In genomic region chr2:151996229-151997189, GRCm38 (mm10) we compare ENCODE assay signal across 9 mouse cellular contexts. TPM values are rescaled to one million over a fixed set of nuclear protein-coding genes. Genes with fewer than 3 reads are reported as not detected.
DNase-seq lines count a peak whose midpoint lies in the region; ATAC-seq and TF ChIP-seq lines count a peak whose summit lies in the region.
"Had no signal": no experiment of that assay in that cellular context is flagged by ENCODE, and none has a peak within 500 bp of the region (broad histone marks: within the 10 kb centered on the region; RNA-seq: fewer than 3 reads in every experiment).

Gene Slc52a3 (plus strand): TSS chr2:151996511.

- no peaks in the 10 kb centered on the region for H3K36me3 ChIP-seq in CH12.LX (replicated peaks in 1 of 2; ENCODE audit: control insufficient read depth in 1 of 2, insufficient read depth in 1 of 2, low read length in 1 of 2)
- H3K36me3 ChIP-seq in forebrain, embryonic 12.5 days (replicated peaks) = no peaks in the 10 kb centered on the region
- H3K36me3 ChIP-seq in heart, postnatal 0 days (replicated peaks; ENCODE audit: control insufficient read depth, insufficient read depth, low read length) = no peaks in the 10 kb centered on the region
- no peaks in the 10 kb centered on the region for H3K36me3 ChIP-seq in liver, postnatal 0 days (replicated peaks; ENCODE audit: insufficient read depth, low read length)
- H3K36me3 ChIP-seq in thymus, adult 2 months (ENCODE audit: control insufficient read depth, insufficient read depth, low read length) = no peaks in the 10 kb centered on the region

- peak within 1 kb of the TSS in 1 of 3 experiments; percentile 2 for H3K4me3 ChIP-seq in CH12.LX (replicated peaks in 1 of 3; ENCODE audit: low read depth in 2 of 3, low read length in 2 of 3, poor library complexity in 1 of 3)
- no peak within 1 kb of the TSS; the same call in 1 of the 2 replicates for H3K4me3 ChIP-seq in forebrain, embryonic 12.5 days (replicated peaks)
- H3K4me3 ChIP-seq in heart, postnatal 0 days (ENCODE audit: low read depth, low read length) = peak within 1 kb of the TSS; percentile 24
- H3K4me3 ChIP-seq in liver, postnatal 0 days (ENCODE audit: low read depth, low read length) = peak within 1 kb of the TSS; percentile 36
- H3K4me3 ChIP-seq in olfactory bulb, adult 2 months (ENCODE audit: insufficient read depth, low read depth, low read length) = no peak within 1 kb of the TSS
- peak within 1 kb of the TSS; percentile 0; the same call in 1 of the 2 replicates for H3K4me3 ChIP-seq in thymus, adult 2 months (ENCODE audit: control insufficient read depth, insufficient read depth, low read length)

- H3K4me1 ChIP-seq in CH12.LX (ENCODE audit: control insufficient read depth in 1 of 2, insufficient read depth in 2 of 2) = peaks cover 7 to 37% of the 10 kb centered on the region in 2 experiments
- peaks cover 16% of the 10 kb centered on the region for H3K4me1 ChIP-seq in forebrain, embryonic 12.5 days
- H3K4me1 ChIP-seq in heart, postnatal 0 days (ENCODE audit: control insufficient read depth, insufficient read depth) = 0 out of 2 replicates have a peak, but pooled peaks cover 8% of the 10 kb centered on the region
- H3K4me1 ChIP-seq in liver, postnatal 0 days (ENCODE audit: insufficient read depth) = peaks cover 15% of the 10 kb centered on the region
- H3K4me1 ChIP-seq in olfactory bulb, adult 2 months (ENCODE audit: control insufficient read depth, insufficient read depth, low read length) = 0 out of 2 replicates have a peak, but pooled peaks cover 2% of the 10 kb centered on the region
- peaks cover 11% of the 10 kb centered on the region for H3K4me1 ChIP-seq in thymus, adult 2 months (replicated peaks; ENCODE audit: control insufficient read depth, insufficient read depth, low read length)

- no peaks in the 10 kb centered on the region for H3K79me2 ChIP-seq in CH12.LX (replicated peaks; ENCODE audit: control insufficient read depth, extremely low read depth, insufficient read depth, poor library complexity, severe bottlenecking)

- ATAC-seq in forebrain, embryonic 12.5 days (ENCODE audit: low FRiP score) = peak; percentile 50; the same call in 1 of the 2 replicates
- peak; percentile 71; the same call in 1 of the 2 replicates for ATAC-seq in heart, postnatal 0 days (ENCODE audit: insufficient read depth, low read depth)
- ATAC-seq in liver, postnatal 0 days = peak; percentile 67

- peak; percentile 82 to 89 for TF ChIP-seq CTCF in CH12.LX (conservative IDR thresholded peaks at IDR 0.05 in 1 of 2, IDR thresholded peaks at IDR 0.05 in 1 of 2; ENCODE audit: low read depth in 2 of 2, low read length in 2 of 2)
- TF ChIP-seq CTCF in heart, postnatal 0 days (IDR thresholded peaks at IDR 0.05; ENCODE audit: low read depth) = peak; percentile 86
- peak; percentile 98 for TF ChIP-seq CTCF in liver, postnatal 0 days (IDR thresholded peaks at IDR 0.05; ENCODE audit: low read depth)
- peak; percentile 97 for TF ChIP-seq CTCF in olfactory bulb, adult 2 months (IDR thresholded peaks at IDR 0.05; ENCODE audit: insufficient read depth, low read depth, low read length)
- peak; percentile 99 for TF ChIP-seq CTCF in thymus, adult 2 months (IDR thresholded peaks at IDR 0.05; ENCODE audit: borderline replicate concordance, control insufficient read depth, extremely low read depth, insufficient read depth, low read length, poor library complexity)

- no peak for TF ChIP-seq POLR2A in CH12.LX (IDR thresholded peaks at IDR 0.05; ENCODE audit: low read depth, low read length)
- no peak for TF ChIP-seq POLR2A in olfactory bulb, adult 2 months (IDR thresholded peaks at IDR 0.05; ENCODE audit: insufficient read depth, low read depth, low read length)
- TF ChIP-seq POLR2A in thymus, adult 2 months (IDR thresholded peaks at IDR 0.05; ENCODE audit: control insufficient read depth, extremely low read depth, insufficient read depth, low read length, poor library complexity) = no peak

- DNase-seq in CH12.LX (ENCODE audit: extremely low read depth) = peak; percentile 77
- DNase-seq in c-Kit-positive CD71-positive TER-119-positive erythroid progenitor cells, embryonic 14.5 days (ENCODE audit: low spot score) = peak; percentile 84
- no peak for DNase-seq in heart, postnatal 0 days (ENCODE audit: low spot score)
- DNase-seq in large intestine, adult 2 months (ENCODE audit: low read depth, low spot score) = no peak
- DNase-seq in liver, postnatal 0 days = peak; percentile 92
- peak; percentile 92 for DNase-seq in thymus, adult 2 months

- dilution Hi-C loops in CH12.LX (cut with MboI; ENCODE audit: extremely low pct_ligation_motif_present, extremely low pct_unique_long_range_greater_than_20kb, low sequenced_read_pairs) = no loop called here

- no peak within 1 kb of the TSS for H3K9ac ChIP-seq in CH12.LX (ENCODE audit: insufficient read depth, low read depth)
- H3K9ac ChIP-seq in forebrain, embryonic 12.5 days = no peak within 1 kb of the TSS
- H3K9ac ChIP-seq in heart, postnatal 0 days (replicated peaks; ENCODE audit: low read depth, low read length) = no peak within 1 kb of the TSS
- no peak within 1 kb of the TSS for H3K9ac ChIP-seq in liver, postnatal 0 days (replicated peaks)

- peak; percentile 50 for TF ChIP-seq RAD21 in CH12.LX (IDR thresholded peaks at IDR 0.05; ENCODE audit: low read depth, low read length)

- TF ChIP-seq EP300 in CH12.LX (IDR thresholded peaks at IDR 0.05; ENCODE audit: low read length) = no peak
- TF ChIP-seq EP300 in heart, postnatal 0 days (IDR thresholded peaks at IDR 0.05; ENCODE audit: low read depth) = no peak
- TF ChIP-seq EP300 in liver, postnatal 0 days (IDR thresholded peaks at IDR 0.05; ENCODE audit: low read depth) = no peak

- peaks cover 72% of the 10 kb centered on the region for H3K27me3 ChIP-seq in CH12.LX (replicated peaks)
- H3K27me3 ChIP-seq in forebrain, embryonic 12.5 days = peaks cover 72% of the 10 kb centered on the region
- H3K27me3 ChIP-seq in heart, postnatal 0 days (ENCODE audit: control insufficient read depth, insufficient read depth, low read length) = peaks cover 69% of the 10 kb centered on the region
- peaks cover 8% of the 10 kb centered on the region; the same call in 1 of the 2 replicates for H3K27me3 ChIP-seq in liver, postnatal 0 days (ENCODE audit: insufficient read depth, low read length)
- no peaks in the 10 kb centered on the region for H3K27me3 ChIP-seq in thymus, adult 2 months (ENCODE audit: control insufficient read depth, insufficient read depth, low read length)

- peak within 1 kb of the TSS; percentile 22; the same call in 1 of the 2 replicates for H3K4me2 ChIP-seq in CH12.LX (ENCODE audit: insufficient read depth, low read depth, poor library complexity, severe bottlenecking)
- 0 out of 2 replicates have a peak within 1 kb of the TSS, but pooled peaks have one; percentile 13 for H3K4me2 ChIP-seq in forebrain, embryonic 12.5 days
- peak within 1 kb of the TSS; percentile 37; the same call in 1 of the 2 replicates for H3K4me2 ChIP-seq in heart, postnatal 0 days (ENCODE audit: low read depth, low read length)
- peak within 1 kb of the TSS; percentile 65 for H3K4me2 ChIP-seq in liver, postnatal 0 days (ENCODE audit: low read depth, low read length)

- WGBS in forebrain, embryonic 12.5 days = 6% methylated on average over 35 of the region's 35 CpGs
- WGBS in heart, postnatal 0 days = 8% methylated on average over 35 of the region's 35 CpGs
- WGBS in large intestine, adult 2 months = 7% methylated on average over 35 of the region's 35 CpGs
- 10% methylated on average over 35 of the region's 35 CpGs for WGBS in liver, postnatal 0 days (ENCODE audit: insufficient replicate concordance)
- 11% methylated on average over 35 of the region's 35 CpGs for WGBS in olfactory bulb, adult 2 months
- WGBS in thymus, adult 2 months = 15% methylated on average over 35 of the region's 35 CpGs

- H3K9me3 ChIP-seq in CH12.LX (replicated peaks; ENCODE audit: low read length) = no peaks in the 10 kb centered on the region
- no peaks in the 10 kb centered on the region for H3K9me3 ChIP-seq in forebrain, embryonic 12.5 days
- no peaks in the 10 kb centered on the region for H3K9me3 ChIP-seq in heart, postnatal 0 days (replicated peaks; ENCODE audit: control insufficient read depth, low read length)
- no peaks in the 10 kb centered on the region for H3K9me3 ChIP-seq in liver, postnatal 0 days (ENCODE audit: low read length)

- no peak within 1 kb of the TSS for H3K27ac ChIP-seq in CH12.LX (ENCODE audit: insufficient read depth, low read depth)
- H3K27ac ChIP-seq in forebrain, embryonic 12.5 days = no peak within 1 kb of the TSS
- H3K27ac ChIP-seq in heart, postnatal 0 days (ENCODE audit: low read depth) = no peak within 1 kb of the TSS
- no peak within 1 kb of the TSS for H3K27ac ChIP-seq in liver, postnatal 0 days (ENCODE audit: low read depth)
- H3K27ac ChIP-seq in olfactory bulb, adult 2 months (ENCODE audit: insufficient read depth, low read depth, low read length) = no peak within 1 kb of the TSS
- H3K27ac ChIP-seq in thymus, adult 2 months (ENCODE audit: control insufficient read depth, insufficient read depth, low read length) = no peak within 1 kb of the TSS
- H3K27ac ChIP-seq: macrophage had no signal

- in situ Hi-C loops in CH12.LX (cut with MboI; ENCODE audit: low pct_ligation_motif_present, low pct_unique_long_range_greater_than_20kb, low sequenced_read_pairs) = no loop called here

TF ChIP-seq in CH12.LX, 34 proteins besides CTCF, POLR2A, EP300 and RAD21 (continues in another document):
- no peak for TF ChIP-seq ZMIZ1 (IDR thresholded peaks at IDR 0.05; ENCODE audit: low read depth, low read length)
- TF ChIP-seq MXI1 (IDR thresholded peaks at IDR 0.05; ENCODE audit: low read depth, low read length) = no peak
- no peak for TF ChIP-seq ZKSCAN1 (IDR thresholded peaks at IDR 0.05; ENCODE audit: borderline replicate concordance, low read depth, low read length)
- no peak for TF ChIP-seq TCF12 (IDR thresholded peaks at IDR 0.05; ENCODE audit: low read depth, low read length)
- TF ChIP-seq NELFE (IDR thresholded peaks at IDR 0.05; ENCODE audit: low read depth, low read length) = no peak
- no peak for TF ChIP-seq MAFK (IDR thresholded peaks at IDR 0.05; ENCODE audit: insufficient replicate concordance, low read length)
- TF ChIP-seq ELF1 (IDR thresholded peaks at IDR 0.05; ENCODE audit: low read depth, low read length) = peak; percentile 81

RNA-seq across cellular contexts. Expression of gene Slc52a3, which starts in this region (rescaled TPM):
- total RNA-seq in CH12.LX (2012; rRNA removed) = 0.17 and 0.55 TPM in 2 replicates
- 0.23 TPM in 1 of 2 replicates, not detected in the other for total RNA-seq in CH12.LX (2014; rRNA removed)
- polyA plus RNA-seq in CH12.LX (2012; ENCODE audit: insufficient read length, low read depth) = 0.12 and 0.17 TPM in 2 replicates
- 0.54 and 0.78 TPM in 2 replicates for polyA plus RNA-seq in forebrain, embryonic 12.5 days (2016; fragmentation: Nextera tagmentation; extraction: Ambion mirVana)
- 6.6 TPM in 1 of 2 replicates, not detected in the other for total RNA-seq in heart, postnatal 0 days (2014; rRNA removed; ENCODE audit: low replicate concordance)
- 0.44 and 0.68 TPM in 2 replicates for polyA plus RNA-seq in heart, postnatal 0 days (2015; fragmentation: Nextera tagmentation; extraction: Ambion mirVana)
- polyA plus RNA-seq in large intestine, adult 2 months (2012; rRNA removed) = 115 and 152 TPM in 2 replicates
- 0.43 and 0.53 TPM in 2 replicates for polyA plus RNA-seq in liver, postnatal 0 days (2015; fragmentation: Nextera tagmentation; extraction: Ambion mirVana)
- not detected in 2 replicates for polyA plus RNA-seq in olfactory bulb, adult 2 months (2012; ENCODE audit: insufficient read depth, insufficient read length, low replicate concordance, missing spikeins)
- polyA plus RNA-seq in thymus, adult 2 months (2012; rRNA removed) = 3.7 and 4.6 TPM in 2 replicates
- polyA plus RNA-seq: macrophage had no signal

Comparison
In these comparisons a context has a peak if more than half of its experiments do, and no peak if none do; other contexts are left out.
1. RNA of gene Slc52a3 (polyA plus RNA-seq): 115 to 152 TPM in large intestine, adult 2 months; 3.7 to 4.6 TPM in thymus, adult 2 months, 0.44 to 0.68 TPM in heart, postnatal 0 days, 0.54 to 0.78 TPM in forebrain, embryonic 12.5 days, 0.43 to 0.53 TPM in liver, postnatal 0 days, 0.12 to 0.17 TPM in CH12.LX and not detected in olfactory bulb, adult 2 months; every median in the first group is over 10 times any median in the second.
2. Peak in DNase-seq and H3K4me2 ChIP-seq in CH12.LX; RNA of the gene not detected or under 1 TPM.
3. Peak in ATAC-seq and H3K4me2 ChIP-seq in forebrain, embryonic 12.5 days; RNA of the gene not detected or under 1 TPM.
4. Peak in DNase-seq, ATAC-seq, H3K4me3 ChIP-seq and H3K4me2 ChIP-seq in liver, postnatal 0 days; RNA of the gene not detected or under 1 TPM.
5. DNase-seq: peak in c-Kit-positive CD71-positive TER-119-positive erythroid progenitor cells, embryonic 14.5 days (single experiment) and thymus, adult 2 months (single experiment); none in heart, postnatal 0 days (single experiment) and large intestine, adult 2 months (single experiment).
6. H3K4me2 ChIP-seq: peak in every context shown above with its lines; median percentile 65 in liver, postnatal 0 days; 37 in heart, postnatal 0 days; 22 in CH12.LX; 13 in forebrain, embryonic 12.5 days.
7. H3K4me3 ChIP-seq: peak in heart, postnatal 0 days (single experiment) and thymus, adult 2 months (single experiment); none in forebrain, embryonic 12.5 days (single experiment) and olfactory bulb, adult 2 months (single experiment).
8. Peak in every context shown above with its lines, with median percentiles within 50 percentile points of each other: CTCF ChIP-seq and ATAC-seq.